Mouse (Mus musculus) urinary bladder, postnatal 14 days (tissue): ENCODE measurements at regions not wholly inside any gene's neighbourhood (a gene's known extent, or its start where the extent isn't known, plus 50 kb on each side); places are given as distances from the start of the nearest gene placed in this dataset.
"Not testable (repeated sequence)": the region's sequence is repeated elsewhere in the genome, so short reads cannot be mapped to it uniquely, and the experiment has no call there.

Experiments used
- DNase-seq: peaks from one replicate; pipeline ENCODE4 v3.0.0; 2021; ENCODE audit warnings: low spot score

- DNase-seq: peak; percentile 87
Measured at GRCm38 (mm10) chr7:111969198-111969887, 54.0 kb upstream of the Usp47 start.

- no peak for DNase-seq
Measured at GRCm38 (mm10) chr7:111968261-111968660, 55.0 kb upstream of the Usp47 start.

GRCm38 (mm10) chr7:111966716-111967115 is 56.6 kb upstream of the Usp47 start:
- DNase-seq: no peak

GRCm38 (mm10) chr7:111963969-111964368 is 59.3 kb upstream of the Usp47 start:
- DNase-seq: no peak

GRCm38 (mm10) chr7:111959977-111960376 is 63.3 kb upstream of the Usp47 start:
- no peak for DNase-seq

- DNase-seq: no peak
Measured at GRCm38 (mm10) chr7:111956671-111957070, 66.6 kb upstream of the Usp47 start.

GRCm38 (mm10) chr7:111939631-111940030 is 83.7 kb upstream of the Usp47 start:
- DNase-seq: no peak

GRCm38 (mm10) chr7:111937547-111937946 is 85.8 kb upstream of the Usp47 start:
- DNase-seq: no peak

- no peak for DNase-seq
Measured at GRCm38 (mm10) chr7:111937102-111937501, 86.2 kb upstream of the Usp47 start.

- DNase-seq: no peak
Measured at GRCm38 (mm10) chr7:111932725-111933124, 90.6 kb upstream of the Usp47 start.

- DNase-seq: no peak
Measured at GRCm38 (mm10) chr7:111919961-111920360, 103.3 kb upstream of the Usp47 start.

- DNase-seq: no peak
Measured at GRCm38 (mm10) chr7:111903741-111904231, 119.5 kb upstream of the Usp47 start.

- no peak for DNase-seq
Measured at GRCm38 (mm10) chr7:111897016-111897415, 117.2 kb upstream of the Galnt18 start.

GRCm38 (mm10) chr7:111896255-111896654 is 116.5 kb upstream of the Galnt18 start:
- peak; percentile 47 for DNase-seq

- no peak for DNase-seq
Measured at GRCm38 (mm10) chr7:111882991-111883390, 103.2 kb upstream of the Galnt18 start.

- peak; percentile 14 for DNase-seq
Measured at GRCm38 (mm10) chr7:111880067-111880675, 100.4 kb upstream of the Galnt18 start.

GRCm38 (mm10) chr7:111877591-111877990 is 97.8 kb upstream of the Galnt18 start:
- no peak for DNase-seq

- DNase-seq: no peak
Measured at GRCm38 (mm10) chr7:111875949-111876348, 96.2 kb upstream of the Galnt18 start.

- DNase-seq: no peak
Measured at GRCm38 (mm10) chr7:111869337-111869736, 89.6 kb upstream of the Galnt18 start.

GRCm38 (mm10) chr7:111863035-111863434 is 83.3 kb upstream of the Galnt18 start:
- DNase-seq: no peak

GRCm38 (mm10) chr7:111858291-111858690 is 78.5 kb upstream of the Galnt18 start:
- DNase-seq: not testable (repeated sequence)

- DNase-seq: no peak
Measured at GRCm38 (mm10) chr7:111856977-111857376, 77.2 kb upstream of the Galnt18 start.

- DNase-seq: no peak
Measured at GRCm38 (mm10) chr7:111855309-111855708, 75.5 kb upstream of the Galnt18 start.

GRCm38 (mm10) chr7:111846417-111846816 is 66.6 kb upstream of the Galnt18 start:
- DNase-seq: no peak
